Mouse (Mus musculus) macrophage (primary cell): ENCODE results near the gene Elp4. TPM values are rescaled to one million over a fixed set of nuclear protein-coding genes. Genes with fewer than 3 reads are reported as not detected.

ENCODE experiments used
- H3K27ac ChIP-seq: fragments of 350-480 bp; formaldehyde crosslinking; 2 replicates; pipeline ENCODE4 v1.9.0; 2021
- H3K36me3 ChIP-seq: fragments of 350-480 bp; formaldehyde crosslinking; 2 replicates; pipeline ENCODE4 v1.9.0; 2021; ENCODE audit errors: inconsistent target
- H3K4me3 ChIP-seq: fragments of 350-480 bp; formaldehyde crosslinking; 2 replicates; pipeline ENCODE4 v1.9.0; 2021; ENCODE audit errors: inconsistent target
- H3K79me2 ChIP-seq: fragments of 350-480 bp; formaldehyde crosslinking; 2 replicates; pipeline ENCODE4 v1.9.0; 2021; ENCODE audit errors: inconsistent target
- WGBS: methylation state at CpG from one replicate; pipeline ENCODE4 v1.1.7; 2026; ENCODE audit warnings: inconsistent platforms; ENCODE audit not compliant: missing documents; 5-methylcytosine and 5-hydroxymethylcytosine counted together
- polyA plus RNA-seq: library from polyadenylated mRNA; stranded (reverse); fragments of 250-400 nt; gene quantifications from 3 replicates; pipeline ENCODE4 v1.2.4, GENCODE M21; 2018; ENCODE audit warnings: inconsistent platforms
- total RNA-seq, 78 experiments: library from RNA; depleted of rRNA; stranded (reverse); fragments of 250-400 nt; gene quantifications; 1 replicate in 9 of 78; 2 replicates in 24 of 78; 3 replicates in 43 of 78; 4 replicates in 2 of 78; pipeline ENCODE4 v1.2.4; 2018; ENCODE audit warnings: inconsistent platforms in 56 of 78

Elp4 gene
- 10 to 100 TPM in 25 of 26 experiments, 1 to 10 TPM in 1; 7.1 to 43.9 (median 32.3) TPM for total RNA-seq (2018; cell fraction: chromatin; rRNA removed)
- total RNA-seq (2018; cell fraction: cytosol; rRNA removed): 1 to 10 TPM; 2.7 to 7.1 (median 4.8) TPM
- total RNA-seq (2018; cell fraction: nucleus; rRNA removed): 10 to 100 TPM in 20 of 26 experiments, 1 to 10 TPM in 6; 5.6 to 35.9 (median 19.4) TPM
- polyA plus RNA-seq: 3.1 to 6.4 TPM (median 4.6 TPM) in 3 replicates

DNA sequence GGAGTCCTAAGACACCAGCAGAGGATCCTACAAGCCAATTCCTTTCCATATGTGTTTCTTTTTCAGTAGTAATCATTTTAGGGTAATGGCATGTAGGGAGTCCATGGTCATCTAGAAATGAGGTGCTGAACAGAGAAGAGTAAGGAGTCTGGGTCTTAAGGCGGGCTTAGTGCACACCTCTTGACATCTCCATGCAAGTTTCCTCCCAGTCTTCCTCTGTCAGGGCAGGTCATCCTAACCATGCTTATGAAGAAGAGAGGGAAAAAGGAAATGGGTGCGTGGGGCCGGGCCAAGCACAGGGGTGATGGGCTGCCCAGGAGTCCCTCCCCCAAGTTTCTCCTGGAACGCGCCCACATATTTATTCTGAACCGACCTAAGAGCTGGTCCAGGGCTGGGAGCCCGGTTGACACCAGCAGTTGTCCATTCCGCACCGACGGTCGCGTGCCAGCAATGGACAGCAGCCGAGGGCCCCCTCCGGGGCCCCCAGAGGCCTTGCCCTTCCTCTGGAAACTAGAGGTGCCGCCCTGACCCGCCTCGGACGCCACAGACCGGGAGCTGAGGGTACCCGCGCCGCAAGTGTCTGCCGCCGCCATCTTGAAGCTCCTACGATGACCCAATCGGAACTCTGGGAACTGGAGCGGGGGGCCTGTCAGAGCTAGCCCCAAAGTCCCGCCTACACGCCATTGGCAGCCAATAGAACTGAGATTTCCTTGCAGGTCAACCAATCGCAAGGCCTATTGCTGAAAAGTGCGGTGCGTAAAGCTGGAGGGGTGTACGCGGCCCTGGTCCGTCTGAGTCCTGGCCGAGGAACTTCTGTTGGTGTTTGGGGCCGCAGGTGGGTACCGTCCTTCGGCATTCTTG is at the start of gene Elp4, which contains the start of gene Immp1l:
Gene Elp4, minus strand, starts transcription at position 669 of the 861 bp plus-strand sequence.
Gene Immp1l, plus strand, starts transcription at position 743 of the 861 bp plus-strand sequence.
- under 1% methylated on average over 32 of the region's 39 CpGs for WGBS
- Histone ChIP-seq H3K79me2 (no peaks in the 10 kb centered on the region), H3K27ac (peak within 1 kb of the TSS; percentile 32), H3K4me3 (peak within 1 kb of the TSS; percentile 96), H3K36me3 (no peaks in the 10 kb centered on the region)

DNA sequence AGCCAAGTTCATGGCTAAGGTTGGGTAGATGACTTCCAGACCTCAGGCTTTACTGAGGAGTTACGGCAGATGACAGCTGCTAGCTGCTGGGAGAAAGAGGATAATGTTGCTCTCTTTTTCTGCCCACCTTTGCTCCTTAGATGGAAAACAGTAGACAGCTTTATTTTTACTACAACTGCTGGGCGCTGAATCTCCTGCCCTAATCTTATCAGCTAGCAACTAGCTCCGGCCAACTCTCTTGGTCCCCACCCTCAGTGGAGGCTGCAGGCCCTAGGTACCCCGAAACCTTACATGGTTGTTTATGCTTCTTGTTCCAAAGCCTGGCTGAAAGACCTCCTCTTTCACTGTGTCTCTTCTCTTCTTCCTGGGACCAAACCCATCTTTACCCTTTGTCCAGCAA is 49.5 kb upstream of the Elp4 start:
- H3K79me2 ChIP-seq: no peaks in the 10 kb centered on the region
- no peak overlapping the region for H3K27ac ChIP-seq
- no peaks in the 10 kb centered on the region for H3K36me3 ChIP-seq
- WGBS: 95% methylated on average over 4 of the region's 4 CpGs
- no peak overlapping the region for H3K4me3 ChIP-seq

DNA sequence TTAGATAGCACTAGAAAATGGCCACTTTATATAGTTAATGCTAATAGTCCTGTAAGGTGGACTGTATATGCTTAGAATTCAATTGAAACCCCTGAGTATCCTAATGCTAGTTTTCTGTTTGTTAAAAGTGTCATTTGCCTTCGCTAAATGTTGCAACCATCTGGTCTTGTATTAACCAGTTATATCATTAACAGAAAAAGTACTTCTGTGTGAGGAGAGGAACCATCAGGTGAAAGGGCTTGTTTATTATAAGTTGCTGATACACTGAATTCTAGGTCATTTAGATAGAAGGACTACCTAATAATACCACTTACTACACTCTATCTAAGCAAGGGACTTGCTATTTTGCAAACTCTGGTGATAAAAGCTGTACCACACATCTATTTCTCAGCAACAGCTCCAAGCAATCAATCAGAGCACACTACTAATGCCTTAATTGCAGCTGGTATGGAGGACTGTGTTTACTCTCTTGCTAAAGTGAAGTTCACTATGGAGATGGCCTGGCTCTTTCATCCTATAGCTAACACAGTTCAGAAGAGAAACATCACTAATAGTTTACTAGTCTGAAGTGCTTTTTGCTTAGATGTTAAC is 47.1 kb upstream of the Elp4 start:
- 89% methylated on average over 1 of the region's 1 CpGs for WGBS
- H3K36me3 ChIP-seq: no peaks in the 10 kb centered on the region
- H3K27ac ChIP-seq: no peak overlapping the region

DNA sequence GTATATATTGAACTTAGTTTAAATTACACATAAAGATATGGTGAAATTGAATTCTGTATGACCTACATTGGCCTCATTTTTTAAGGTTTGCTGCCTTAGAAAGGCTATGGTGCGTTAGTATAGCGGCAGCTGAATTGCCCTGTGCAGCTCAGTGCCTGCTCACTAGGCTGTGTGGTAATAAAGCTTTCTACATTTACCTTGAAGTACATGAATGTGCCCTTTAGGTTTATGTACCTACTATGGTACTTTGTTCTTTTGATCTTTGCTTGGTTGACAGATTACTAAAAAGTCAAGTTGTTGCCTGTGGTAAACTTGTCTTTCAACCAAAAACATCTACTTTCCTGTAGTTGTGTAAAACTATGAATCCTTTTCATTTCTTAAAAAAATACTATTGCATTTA is 45.8 kb upstream of the Elp4 start:
- H3K36me3 ChIP-seq: no peaks in the 10 kb centered on the region
- 100% methylated on average over 2 of the region's 2 CpGs for WGBS
- H3K27ac ChIP-seq: no peak overlapping the region
- H3K4me3 ChIP-seq: no peak overlapping the region
- H3K79me2 ChIP-seq: no peaks in the 10 kb centered on the region

More for the DNA sequence above, 47.1 kb upstream of the Elp4 start:
- Histone ChIP-seq H3K4me3 (no peak overlapping the region), H3K79me2 (no peaks in the 10 kb centered on the region)

DNA sequence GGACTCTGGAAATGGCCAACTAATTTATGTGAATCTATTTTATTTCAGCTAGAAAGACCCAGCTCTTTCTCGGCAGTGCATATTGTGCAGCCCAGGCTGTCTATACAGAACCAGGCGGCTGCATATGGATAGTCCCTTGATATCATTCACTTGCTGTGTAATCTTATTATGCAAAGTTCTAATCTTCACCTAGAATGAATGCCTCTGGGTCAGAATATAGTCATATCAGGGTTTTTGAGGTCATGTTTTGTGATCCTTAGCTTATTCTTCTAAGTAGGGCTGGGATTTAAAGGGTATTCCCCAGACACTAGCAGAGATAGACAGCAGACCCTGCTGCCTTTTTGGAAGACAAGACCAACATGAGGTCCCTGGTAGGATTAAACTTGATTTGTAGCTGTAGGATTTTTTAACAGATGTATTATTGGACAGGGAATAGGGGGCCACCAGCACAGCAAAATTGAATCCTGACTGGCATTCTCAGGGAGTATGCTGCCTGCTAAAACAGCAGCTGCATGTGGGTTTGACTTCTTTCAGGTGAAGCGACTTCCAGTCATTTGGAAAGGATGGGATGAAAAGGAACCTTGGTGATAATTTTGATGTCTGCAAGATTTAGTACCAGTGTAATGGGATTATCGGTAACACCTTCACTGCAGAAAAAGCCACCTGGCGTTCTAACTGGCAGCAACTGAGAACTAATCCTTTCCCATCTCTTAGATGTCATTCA is 13.4 kb upstream of the Elp4 start:
- 99% methylated on average over 5 of the region's 5 CpGs for WGBS
- Histone ChIP-seq H3K79me2 (no peaks in the 10 kb centered on the region), H3K4me3 (no peak overlapping the region), H3K36me3 (no peaks in the 10 kb centered on the region), H3K27ac (no peak overlapping the region)

DNA sequence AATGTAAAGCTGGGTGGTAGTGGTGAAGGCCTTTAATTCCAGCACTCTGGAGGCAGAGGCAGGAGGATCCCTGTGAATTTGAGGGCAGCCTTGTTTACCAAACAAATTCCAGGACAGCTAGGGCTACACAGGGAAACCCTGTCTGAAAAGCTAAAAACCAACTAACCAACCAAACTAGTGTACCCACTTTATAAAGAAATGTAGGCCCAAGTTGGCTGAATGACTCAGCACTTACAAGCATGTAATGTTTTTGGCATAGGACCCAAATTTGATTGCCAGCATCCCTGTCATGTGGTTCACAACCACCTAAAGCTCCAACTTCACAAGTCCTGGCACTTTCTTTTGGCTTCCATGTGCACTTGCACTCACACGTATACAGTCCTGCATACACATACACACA is 12.3 kb upstream of the Elp4 start:
- H3K4me3 ChIP-seq: no peak overlapping the region
- no peaks in the 10 kb centered on the region for H3K36me3 ChIP-seq
- no peaks in the 10 kb centered on the region for H3K79me2 ChIP-seq
- WGBS: 100% methylated on average over 1 of the region's 1 CpGs
- no peak overlapping the region for H3K27ac ChIP-seq

DNA sequence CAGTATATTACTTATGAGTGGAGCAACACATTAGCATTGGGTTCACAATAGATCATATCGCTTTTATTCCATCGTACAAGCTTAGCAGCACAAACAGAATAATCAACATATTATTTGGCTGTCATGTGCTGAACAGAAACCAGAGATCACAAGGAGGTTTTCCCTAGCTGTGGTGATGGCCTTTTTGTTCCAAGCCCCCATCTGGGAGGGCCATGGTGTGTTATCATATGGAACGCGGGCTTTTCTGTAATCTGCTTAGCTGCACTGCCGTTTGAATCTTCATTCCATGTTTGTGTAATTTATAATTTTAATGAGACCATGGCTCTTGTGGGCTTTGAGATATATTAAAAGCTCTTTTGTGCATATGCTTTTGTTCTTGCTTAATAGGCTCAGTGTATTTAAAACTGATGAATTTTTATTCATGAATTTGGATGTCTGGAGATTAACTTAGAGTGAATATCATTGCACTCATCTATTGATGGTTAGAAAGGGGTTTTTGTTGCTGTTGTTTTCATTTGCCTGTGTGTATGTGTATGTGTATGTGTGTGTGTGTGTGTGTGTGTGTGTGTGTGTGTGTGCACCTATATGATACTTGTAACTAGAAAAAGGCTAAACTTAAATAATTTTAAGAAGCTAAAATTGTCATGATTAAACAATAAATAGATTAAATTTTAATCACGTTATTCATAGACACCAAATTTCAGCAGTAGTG is 9.4 kb upstream of the Elp4 start:
- Histone ChIP-seq H3K79me2 (no peaks in the 10 kb centered on the region), H3K27ac (no peak overlapping the region), H3K36me3 (no peaks in the 10 kb centered on the region), H3K4me3 (no peak overlapping the region)
- WGBS: 95% methylated on average over 6 of the region's 6 CpGs

DNA sequence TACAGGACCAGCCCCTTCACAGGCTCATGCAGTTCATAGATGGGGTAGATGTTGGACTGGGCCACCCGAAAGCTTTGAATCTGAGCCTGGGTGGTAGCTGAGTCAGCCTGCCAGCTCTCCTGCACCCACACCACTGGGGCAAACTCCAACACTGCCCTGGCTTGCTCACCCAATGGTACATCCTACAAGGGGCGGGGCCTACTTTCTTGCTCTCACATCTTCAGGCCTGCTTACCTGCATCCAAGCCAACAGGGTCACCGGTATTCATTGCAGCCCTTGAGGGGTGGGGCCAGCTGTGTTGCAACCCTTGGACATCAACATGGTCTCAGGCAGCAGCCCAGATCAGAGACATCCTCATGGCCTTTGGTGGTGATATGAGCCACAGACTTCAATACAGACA is 6.2 kb upstream of the Elp4 start:
- Histone ChIP-seq H3K36me3 (no peaks in the 10 kb centered on the region), H3K79me2 (no peaks in the 10 kb centered on the region), H3K27ac (no peak overlapping the region), H3K4me3 (no peak overlapping the region)
- WGBS: 94% methylated on average over 3 of the region's 3 CpGs

DNA sequence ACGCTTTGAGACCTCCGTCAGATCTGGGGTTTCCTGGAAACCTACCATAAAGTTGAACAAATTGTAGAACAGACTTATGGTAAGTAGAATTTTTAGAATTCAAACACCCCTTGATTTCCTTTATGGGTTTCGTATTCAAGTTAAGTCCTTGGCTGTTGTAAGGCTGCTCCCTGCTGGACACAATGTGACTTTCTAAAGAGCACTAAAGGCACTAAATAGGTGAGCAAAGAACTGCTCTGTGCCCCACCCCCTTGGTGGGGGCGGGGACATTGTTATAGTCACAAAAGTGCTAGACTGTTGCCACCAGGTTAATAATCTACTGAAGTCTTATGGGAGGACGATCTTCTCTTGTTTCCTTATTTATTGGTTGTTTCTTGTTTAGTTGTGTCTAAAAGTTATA is 4.0 kb upstream of the Elp4 start:
- Histone ChIP-seq H3K4me3 (no peak overlapping the region), H3K27ac (no peak overlapping the region), H3K36me3 (no peaks in the 10 kb centered on the region), H3K79me2 (no peaks in the 10 kb centered on the region)
- 95% methylated on average over 5 of the region's 5 CpGs for WGBS

DNA sequence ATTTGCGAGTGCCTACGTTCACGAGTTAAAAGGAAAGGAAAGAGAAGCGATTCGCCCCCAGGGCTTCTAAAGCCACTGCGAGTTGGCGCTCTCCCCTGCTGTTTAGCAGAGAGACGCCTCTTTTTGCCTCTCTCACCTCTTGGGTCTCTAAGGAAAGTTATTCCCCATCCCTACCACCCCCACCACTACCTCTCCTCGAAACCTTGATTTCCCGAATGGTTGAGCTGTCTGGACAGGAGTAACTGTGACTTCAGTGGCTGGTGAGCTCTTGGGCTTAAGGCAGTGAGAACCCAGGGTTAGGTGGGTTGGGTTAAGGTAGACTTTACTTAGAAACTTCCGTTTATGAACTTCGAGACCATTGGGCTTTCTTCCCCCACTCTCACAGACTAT is 388 bp upstream of the Elp4 start:
- 5% methylated on average over 10 of the region's 12 CpGs for WGBS
- Histone ChIP-seq H3K79me2 (no peaks in the 10 kb centered on the region), H3K4me3 (peak overlapping the region; percentile 96), H3K36me3 (no peaks in the 10 kb centered on the region), H3K27ac (peak overlapping the region; percentile 32)

DNA sequence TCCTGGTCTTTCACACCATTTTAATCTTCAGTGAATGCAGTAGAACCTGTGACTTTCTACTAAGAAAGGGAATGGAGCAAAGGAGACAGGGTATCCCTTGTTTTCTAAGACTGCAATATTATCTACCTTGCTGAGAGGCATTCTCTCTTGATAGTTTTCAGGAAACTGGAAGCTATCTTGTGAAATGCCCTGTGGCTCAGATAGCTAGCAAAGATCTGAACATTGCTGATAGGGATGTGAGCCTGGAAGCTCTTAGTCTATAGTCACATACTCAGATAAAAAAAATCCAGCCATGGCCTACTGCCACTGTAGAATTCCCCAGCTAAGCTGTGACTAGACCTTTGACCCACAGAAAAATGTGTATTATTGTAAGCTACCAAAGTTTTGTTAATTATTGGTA is 13.5 kb downstream of the Elp4 start:
- Histone ChIP-seq H3K36me3 (no peaks in the 10 kb centered on the region), H3K27ac (no peak overlapping the region), H3K4me3 (no peak overlapping the region), H3K79me2 (no peaks in the 10 kb centered on the region)

DNA sequence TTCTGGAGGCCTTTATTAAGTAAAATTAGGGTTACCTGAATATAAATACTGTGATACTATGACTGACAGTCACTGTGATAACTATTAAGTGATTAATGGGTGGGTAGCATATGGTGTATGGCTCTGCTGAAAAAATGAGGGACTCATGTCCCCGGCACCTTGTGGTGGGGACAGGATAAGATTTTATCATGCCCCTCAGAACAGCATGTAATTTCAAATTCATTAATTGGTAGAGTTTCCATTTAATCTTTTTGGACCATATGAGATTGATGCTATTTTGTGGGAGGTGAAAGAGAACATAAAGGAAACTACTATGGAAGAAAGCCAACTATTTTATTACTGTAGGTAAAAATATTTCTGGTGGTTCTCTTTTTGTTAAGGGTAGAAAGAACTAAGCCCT is 31.0 kb downstream of the Elp4 start:
- 100% methylated on average over 1 of the region's 1 CpGs for WGBS
- Histone ChIP-seq H3K27ac (no peak overlapping the region), H3K36me3 (no peaks in the 10 kb centered on the region), H3K4me3 (no peak overlapping the region), H3K79me2 (no peaks in the 10 kb centered on the region)

DNA sequence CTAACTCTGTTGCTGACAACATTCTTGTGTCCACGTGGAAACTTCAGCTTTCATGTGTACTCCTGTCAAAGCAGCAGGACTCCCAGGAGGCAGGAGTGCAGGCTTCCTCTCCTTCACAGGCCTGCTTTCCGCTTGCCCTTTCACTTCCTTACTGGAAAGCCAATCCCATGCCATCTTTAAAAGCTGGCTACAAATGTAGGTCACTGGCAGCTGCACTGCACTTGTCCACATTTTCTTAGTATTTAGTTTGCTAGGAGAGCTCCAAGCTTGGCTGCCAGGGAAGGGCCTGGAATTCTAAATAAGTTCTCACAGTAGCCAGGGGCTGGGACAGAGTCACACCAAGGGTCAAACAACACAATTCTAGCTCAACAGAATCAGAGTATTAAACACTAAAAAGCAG is 49.6 kb downstream of the Elp4 start:
- no peaks in the 10 kb centered on the region for H3K36me3 ChIP-seq
- no peaks in the 10 kb centered on the region for H3K79me2 ChIP-seq
- H3K4me3 ChIP-seq: no peak overlapping the region
- WGBS: 73% methylated on average over 2 of the region's 2 CpGs
- no peak overlapping the region for H3K27ac ChIP-seq

DNA sequence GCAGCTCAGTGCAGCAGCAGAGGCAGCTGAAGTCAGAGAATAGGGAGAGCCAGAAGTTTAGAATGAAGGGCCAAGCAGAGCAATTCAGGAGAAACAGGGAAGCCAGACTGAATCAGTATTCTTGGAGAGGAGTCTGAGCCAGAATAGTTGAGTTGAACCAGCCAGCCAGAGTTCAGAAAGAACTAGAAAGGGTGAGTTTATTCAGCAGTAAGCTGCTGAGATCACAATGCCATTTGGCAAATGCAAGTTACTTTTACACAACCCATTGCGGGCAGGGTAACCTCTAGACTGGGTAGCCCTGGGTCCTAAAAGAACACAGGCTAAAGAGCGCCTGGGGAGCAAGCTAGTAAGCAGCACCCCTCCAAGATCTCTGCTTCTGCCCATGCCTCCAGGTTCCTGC is 51.4 kb downstream of the Elp4 start:
- H3K79me2 ChIP-seq: no peaks in the 10 kb centered on the region
- no peak overlapping the region for H3K27ac ChIP-seq
- no peak overlapping the region for H3K4me3 ChIP-seq
- no peaks in the 10 kb centered on the region for H3K36me3 ChIP-seq
- 100% methylated on average over 2 of the region's 2 CpGs for WGBS
